Mouse (Mus musculus) heart, embryonic 13.5 days (tissue): ENCODE measurements at regions not wholly inside any gene's neighbourhood (a gene's known extent, or its start where the extent isn't known, plus 50 kb on each side); places are given as distances from the start of the nearest gene placed in this dataset.
A peak's percentile ranks its signal among the peaks of the same experiment; 100 is the strongest.

Source experiments
- ATAC-seq: fragments of 200-750 bp; cut with Nextera tagmentation; 2 replicates; pipeline ENCODE4 v1.8.0; 2017; ENCODE audit warnings: moderate TSS enrichment; ENCODE audit not compliant: insufficient number of reproducible peaks, low FRiP score, low TSS enrichment; ENCODE audit errors: extremely low read depth
- H3K27ac ChIP-seq: fragments of 300-500 bp; sonication (generic); replicated peaks from 2 replicates; pipeline ENCODE4 v1.5.1; 2015; ENCODE audit warnings: moderate library complexity, mild to moderate bottlenecking, inconsistent platforms
- H3K27me3 ChIP-seq: fragments of 300-500 bp; sonication (generic); replicated peaks from 2 replicates; pipeline ENCODE4 v1.6.1; 2015; ENCODE audit warnings: mild to moderate bottlenecking, inconsistent platforms
- H3K36me3 ChIP-seq: fragments of 300-500 bp; sonication (generic); 2 replicates; pipeline ENCODE4 v1.6.1; 2015; ENCODE audit warnings: mild to moderate bottlenecking, inconsistent platforms
- H3K4me1 ChIP-seq: fragments of 300-500 bp; sonication (generic); 2 replicates; pipeline ENCODE4 v1.6.1; 2015; ENCODE audit warnings: inconsistent platforms
- H3K4me2 ChIP-seq: fragments of 300-500 bp; sonication (generic); 2 replicates; pipeline ENCODE4 v1.6.1; 2015; ENCODE audit warnings: inconsistent platforms, mild to moderate bottlenecking, moderate library complexity
- H3K4me3 ChIP-seq: fragments of 300-500 bp; sonication (generic); 2 replicates; pipeline ENCODE4 v1.5.1; 2015; ENCODE audit warnings: moderate library complexity, mild to moderate bottlenecking, inconsistent platforms
- H3K9ac ChIP-seq: fragments of 300-500 bp; sonication (generic); 2 replicates; pipeline ENCODE4 v1.6.1; 2015; ENCODE audit warnings: inconsistent platforms, mild to moderate bottlenecking, moderate library complexity
- H3K9me3 ChIP-seq: fragments of 300-500 bp; sonication (generic); 2 replicates; pipeline ENCODE4 v1.6.1; 2016; ENCODE audit warnings: inconsistent platforms
- WGBS: fragments of 180-500 bp; shearing (Covaris S2); methylation state at CpG from one replicate; pipeline ENCODE4 v1.1.7; 2015; ENCODE audit warnings: mixed read lengths; 5-methylcytosine and 5-hydroxymethylcytosine counted together

DNA sequence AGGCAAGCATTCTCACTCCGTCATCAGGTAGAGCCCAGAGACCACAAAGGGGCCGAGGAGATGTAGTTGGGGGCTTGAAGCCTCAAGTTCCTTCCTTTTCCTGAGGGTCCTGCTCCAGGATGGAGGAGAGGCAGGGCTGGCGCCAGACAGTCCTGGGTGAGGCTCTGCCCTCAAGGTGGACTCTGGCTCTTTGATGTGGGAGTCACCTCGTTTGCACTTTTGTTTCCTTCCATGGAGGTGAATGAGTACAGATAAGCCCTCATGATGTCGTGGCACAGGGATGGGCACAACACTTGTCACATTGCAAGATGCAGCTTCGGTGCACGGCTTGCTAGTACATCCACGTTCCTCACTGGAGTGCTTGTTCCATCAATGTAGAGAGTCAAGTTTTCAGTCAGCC is 182.4 kb downstream of the Maf start:
- H3K4me2 ChIP-seq, result no peak overlapping the region
- WGBS, result 75% methylated on average over 8 of the region's 8 CpGs
- no peak overlapping the region for H3K27ac ChIP-seq
- no peak overlapping the region for H3K4me3 ChIP-seq
- ATAC-seq, result no peak
- peaks cover 32% of the 10 kb centered on the region for H3K4me1 ChIP-seq
- H3K9ac ChIP-seq, result no peak overlapping the region
- no peaks in the 10 kb centered on the region for H3K36me3 ChIP-seq
- no peaks in the 10 kb centered on the region for H3K9me3 ChIP-seq
- H3K27me3 ChIP-seq, result no peaks in the 10 kb centered on the region

DNA sequence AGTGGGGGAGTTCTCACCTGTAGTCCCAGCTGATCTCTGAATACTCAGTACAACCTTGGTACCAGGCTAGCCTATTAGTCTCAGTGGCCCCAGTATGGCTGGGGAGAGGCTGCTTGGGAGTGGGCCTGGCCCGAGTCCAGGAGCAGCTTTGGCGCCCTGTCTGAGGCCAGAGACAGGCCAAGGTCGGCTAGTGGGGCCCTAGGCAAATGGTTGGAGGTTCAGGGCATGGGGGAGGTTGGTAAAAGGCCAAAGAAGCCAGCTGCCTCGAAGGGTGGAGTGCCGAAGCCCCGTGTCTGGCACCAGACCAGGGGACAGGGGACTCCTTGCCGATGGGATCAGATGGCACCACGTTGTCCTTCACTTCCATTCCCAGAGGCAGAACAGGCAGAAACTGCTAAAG is 182.9 kb downstream of the Maf start:
- WGBS, result 50% methylated on average over 8 of the region's 8 CpGs
- Histone ChIP-seq H3K36me3 (no peaks in the 10 kb centered on the region), H3K27ac (no peak overlapping the region), H3K4me3 (no peak overlapping the region), H3K9ac (no peak overlapping the region), H3K4me1 (peaks cover 28% of the 10 kb centered on the region), H3K27me3 (no peaks in the 10 kb centered on the region), H3K9me3 (no peaks in the 10 kb centered on the region), H3K4me2 (no peak overlapping the region)
- ATAC-seq, result no peak

DNA sequence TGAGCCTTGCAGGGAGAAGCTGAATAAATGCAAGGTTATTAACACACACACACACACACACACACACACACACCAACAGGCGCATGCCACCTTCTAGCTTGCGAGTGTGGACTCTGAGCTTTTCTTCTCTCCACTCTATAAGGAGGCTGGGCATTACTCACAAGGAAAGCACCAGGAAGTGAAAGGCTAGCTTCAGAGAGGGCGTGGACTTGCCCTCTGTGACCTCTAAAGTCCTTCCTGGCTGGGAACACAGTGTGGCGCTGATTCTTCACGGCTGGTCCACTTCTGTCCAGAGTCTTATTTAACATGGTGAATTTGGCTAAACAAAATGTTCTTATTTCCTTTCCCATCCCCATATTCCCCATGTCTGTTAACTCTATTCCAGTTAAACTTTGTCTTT is 185.1 kb downstream of the Maf start:
- no peak for ATAC-seq
- Histone ChIP-seq H3K9ac (no peak overlapping the region), H3K4me2 (no peak overlapping the region), H3K4me1 (peaks cover 14% of the 10 kb centered on the region; the same call in 1 of the 2 replicates), H3K4me3 (no peak overlapping the region), H3K9me3 (no peaks in the 10 kb centered on the region), H3K27ac (no peak overlapping the region), H3K36me3 (no peaks in the 10 kb centered on the region), H3K27me3 (no peaks in the 10 kb centered on the region)
- WGBS, result 78% methylated on average over 5 of the region's 5 CpGs

DNA sequence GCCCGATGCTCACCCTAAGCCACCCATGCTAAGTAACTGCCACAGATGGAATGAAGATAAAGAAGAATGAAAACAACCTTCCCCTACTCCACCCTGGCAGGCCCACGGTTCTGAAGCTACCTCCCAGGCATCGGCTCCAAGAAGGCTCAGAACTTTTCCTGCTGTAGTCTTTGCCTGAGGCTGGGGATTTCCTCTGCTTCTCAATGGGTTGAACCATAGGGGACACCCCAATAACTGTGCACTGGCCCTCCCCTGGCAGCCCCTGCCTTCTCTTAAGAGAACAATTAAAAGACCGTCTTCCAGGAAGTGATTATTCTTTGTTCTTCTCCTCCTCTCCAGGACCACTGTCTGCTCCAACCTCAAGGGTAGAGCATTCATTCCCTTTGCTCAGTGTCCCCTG is 191.9 kb downstream of the Maf start:
- ATAC-seq, result no peak
- H3K27ac ChIP-seq, result no peak overlapping the region
- no peak overlapping the region for H3K4me3 ChIP-seq
- no peaks in the 10 kb centered on the region for H3K36me3 ChIP-seq
- H3K4me1 ChIP-seq, result no peaks in the 10 kb centered on the region
- H3K27me3 ChIP-seq, result no peaks in the 10 kb centered on the region; the same call in 1 of the 2 replicates
- H3K9me3 ChIP-seq, result no peaks in the 10 kb centered on the region
- WGBS, result 55% methylated on average over 4 of the region's 4 CpGs
- no peak overlapping the region for H3K4me2 ChIP-seq
- H3K9ac ChIP-seq, result no peak overlapping the region

DNA sequence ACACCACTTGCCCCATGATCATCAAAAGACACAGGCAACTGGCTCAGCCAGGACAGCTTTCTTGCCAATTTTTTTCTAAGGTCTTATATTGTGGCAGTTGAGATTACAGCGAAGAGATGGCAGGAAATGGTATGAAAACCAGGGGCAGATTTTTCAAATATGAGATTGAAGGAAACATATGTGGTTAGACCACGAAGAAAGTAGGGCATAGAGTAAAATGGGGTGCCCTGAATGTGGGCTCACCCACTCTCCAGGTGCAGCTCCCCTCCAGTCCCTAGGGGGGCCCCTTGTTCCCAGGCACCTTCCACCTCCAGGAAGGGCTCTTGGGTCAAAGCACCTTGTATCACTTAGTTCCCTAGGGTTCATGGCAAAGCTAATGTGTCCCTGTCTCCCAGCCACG is 193.1 kb downstream of the Maf start:
- Histone ChIP-seq H3K4me3 (no peak overlapping the region), H3K27me3 (no peaks in the 10 kb centered on the region; the same call in 1 of the 2 replicates), H3K36me3 (no peaks in the 10 kb centered on the region), H3K4me2 (no peak overlapping the region), H3K27ac (no peak overlapping the region), H3K9ac (no peak overlapping the region), H3K9me3 (no peaks in the 10 kb centered on the region), H3K4me1 (no peaks in the 10 kb centered on the region)
- ATAC-seq, result no peak
- 60% methylated on average over 3 of the region's 3 CpGs for WGBS

DNA sequence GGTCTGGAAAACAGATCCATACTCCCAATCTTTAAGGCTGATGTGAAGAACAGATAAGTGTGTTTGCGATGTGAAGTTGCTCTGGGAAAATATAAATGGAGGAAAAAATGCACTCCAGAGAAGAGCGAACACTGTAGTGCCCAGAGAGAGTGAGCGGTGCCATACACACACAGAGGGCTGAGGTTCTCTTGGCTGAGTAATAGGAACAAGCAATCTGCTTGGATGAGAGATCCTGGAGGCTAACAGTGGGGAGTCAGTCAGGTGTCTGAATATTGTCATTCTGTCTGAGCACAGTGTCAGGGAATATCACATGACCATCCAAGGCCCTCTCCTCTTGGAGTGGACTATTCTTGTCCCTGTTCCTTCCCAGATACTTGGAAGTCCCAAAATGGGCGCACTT is 200.4 kb downstream of the Maf start:
- H3K9ac ChIP-seq, result no peak overlapping the region
- no peaks in the 10 kb centered on the region for H3K27me3 ChIP-seq
- H3K4me1 ChIP-seq, result no peaks in the 10 kb centered on the region
- no peak overlapping the region for H3K4me3 ChIP-seq
- H3K27ac ChIP-seq, result no peak overlapping the region
- no peaks in the 10 kb centered on the region for H3K36me3 ChIP-seq
- no peak overlapping the region for H3K4me2 ChIP-seq
- H3K9me3 ChIP-seq, result no peaks in the 10 kb centered on the region
- 85% methylated on average over 4 of the region's 4 CpGs for WGBS
- no peak for ATAC-seq

DNA sequence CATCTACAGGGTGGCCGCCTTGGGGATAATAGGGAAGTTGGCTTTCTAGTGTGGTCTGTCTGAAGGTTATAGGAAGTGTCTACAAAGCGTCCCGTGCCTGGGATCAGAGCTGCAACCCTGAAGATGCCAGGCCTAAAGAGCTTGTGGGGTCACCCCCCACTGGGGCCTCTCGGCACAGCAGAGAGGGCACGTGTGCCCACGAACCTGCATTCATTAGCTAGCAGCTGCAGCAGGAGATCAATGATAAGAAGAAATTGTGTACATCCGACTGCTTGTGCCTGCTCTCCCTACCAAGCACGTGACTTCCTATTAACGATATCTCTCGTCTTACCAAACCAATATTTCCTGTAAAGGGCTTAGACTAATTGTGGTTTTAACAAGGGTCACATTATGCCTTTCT is 200.9 kb downstream of the Maf start:
- Histone ChIP-seq H3K27ac (no peak overlapping the region), H3K4me2 (no peak overlapping the region), H3K27me3 (no peaks in the 10 kb centered on the region), H3K4me3 (no peak overlapping the region), H3K4me1 (no peaks in the 10 kb centered on the region), H3K9ac (no peak overlapping the region), H3K9me3 (no peaks in the 10 kb centered on the region), H3K36me3 (no peaks in the 10 kb centered on the region)
- no peak for ATAC-seq
- WGBS, result 64% methylated on average over 10 of the region's 10 CpGs

DNA sequence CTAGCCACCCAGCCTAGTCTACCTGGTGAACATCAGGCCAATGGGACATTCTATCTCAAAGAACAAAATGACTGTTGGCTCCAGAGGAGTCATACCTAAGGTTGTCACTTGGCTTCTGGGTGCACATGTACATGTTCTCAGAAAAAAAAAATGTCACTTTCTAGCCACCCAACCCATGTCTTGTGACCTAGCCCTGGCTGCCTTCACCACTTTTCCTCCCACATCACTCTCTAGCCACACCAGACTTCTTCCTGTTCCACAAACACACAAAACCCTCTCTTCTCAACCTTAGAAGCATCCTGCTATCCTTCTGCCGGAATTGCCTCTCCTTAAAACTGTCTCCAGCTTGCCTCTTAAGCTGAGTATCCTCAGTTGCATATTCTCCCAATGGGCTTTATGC is 211.6 kb downstream of the Maf start:
- WGBS, result 59% methylated on average over 1 of the region's 1 CpGs
- ATAC-seq, result no peak
- Histone ChIP-seq H3K4me3 (no peak overlapping the region), H3K9ac (no peak overlapping the region), H3K4me1 (no peaks in the 10 kb centered on the region), H3K27me3 (no peaks in the 10 kb centered on the region), H3K4me2 (no peak overlapping the region), H3K9me3 (no peaks in the 10 kb centered on the region), H3K27ac (no peak overlapping the region), H3K36me3 (no peaks in the 10 kb centered on the region)

DNA sequence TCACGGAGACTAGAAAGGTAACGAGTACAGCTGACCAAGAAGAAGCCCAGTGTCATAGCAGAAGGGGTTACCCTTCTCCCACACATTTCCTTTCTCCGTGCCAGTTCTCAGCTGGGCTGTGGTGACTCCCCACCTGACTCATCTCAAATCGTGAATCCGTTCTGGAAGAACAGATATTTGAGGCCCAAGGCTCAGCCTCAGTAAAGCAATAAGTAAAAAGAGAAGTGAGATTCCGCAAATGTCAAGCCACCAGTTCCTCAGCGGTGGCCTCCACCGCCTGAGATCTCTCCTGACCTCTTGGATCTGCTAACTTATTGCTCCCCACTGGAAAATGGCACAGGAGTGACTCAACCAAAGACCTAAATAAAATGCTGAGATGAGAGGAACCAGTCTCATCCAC is 213.2 kb downstream of the Maf start:
- Histone ChIP-seq H3K4me2 (no peak overlapping the region), H3K4me3 (no peak overlapping the region), H3K27me3 (0 out of 2 replicates have a peak, but pooled peaks cover 3% of the 10 kb centered on the region), H3K36me3 (no peaks in the 10 kb centered on the region), H3K9me3 (no peaks in the 10 kb centered on the region), H3K4me1 (no peaks in the 10 kb centered on the region), H3K27ac (no peak overlapping the region), H3K9ac (no peak overlapping the region)
- no peak for ATAC-seq
- WGBS, result 81% methylated on average over 8 of the region's 8 CpGs

DNA sequence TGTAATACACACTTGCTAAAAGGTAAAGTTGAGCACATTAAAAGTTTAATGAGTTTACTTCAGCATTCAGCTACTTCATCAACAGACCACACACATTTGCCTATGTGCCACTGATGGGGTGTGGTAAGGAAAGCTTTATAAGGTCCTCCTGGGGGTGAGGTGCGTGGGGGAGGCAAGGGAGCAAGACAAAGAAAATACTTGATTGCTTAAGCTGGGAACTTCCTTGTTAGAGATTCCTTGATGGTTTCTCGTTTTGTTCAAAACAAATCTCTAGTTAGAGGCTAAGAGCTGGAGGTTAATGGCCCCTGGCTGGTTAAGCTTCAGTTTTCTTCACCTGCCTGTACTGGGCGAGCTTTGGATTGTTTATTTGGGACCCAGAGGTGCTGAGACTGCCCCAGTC is 220.7 kb downstream of the Maf start:
- ATAC-seq, result no peak
- Histone ChIP-seq H3K9ac (no peak overlapping the region), H3K4me3 (no peak overlapping the region), H3K27ac (no peak overlapping the region), H3K27me3 (peaks cover 3% of the 10 kb centered on the region; the same call in 1 of the 2 replicates), H3K9me3 (no peaks in the 10 kb centered on the region), H3K4me1 (no peaks in the 10 kb centered on the region; the same call in 1 of the 2 replicates), H3K36me3 (no peaks in the 10 kb centered on the region), H3K4me2 (no peak overlapping the region)
- 28% methylated on average over 3 of the region's 3 CpGs for WGBS

DNA sequence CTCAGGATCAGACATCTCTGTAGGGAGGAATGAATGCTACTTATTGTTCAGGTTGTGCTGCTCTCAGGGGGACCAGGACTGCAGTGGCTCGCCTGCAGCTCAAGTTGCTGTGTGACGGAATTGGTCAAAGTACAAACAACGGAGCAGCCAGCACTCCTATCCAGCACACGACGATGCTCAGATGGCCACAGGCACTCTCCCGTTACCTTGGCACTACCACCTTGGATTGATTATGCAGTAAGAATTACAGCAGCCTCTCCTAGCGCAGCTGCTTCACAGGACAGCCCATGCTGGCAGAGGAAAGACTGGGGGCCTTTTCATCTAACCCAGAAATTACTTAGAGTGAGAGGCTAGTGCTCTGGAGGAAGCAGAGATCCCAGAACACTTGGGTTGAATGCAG is 226.5 kb downstream of the Maf start:
- 59% methylated on average over 7 of the region's 7 CpGs for WGBS
- Histone ChIP-seq H3K27me3 (no peaks in the 10 kb centered on the region; the same call in 1 of the 2 replicates), H3K9me3 (no peaks in the 10 kb centered on the region), H3K4me1 (peaks cover 31% of the 10 kb centered on the region), H3K36me3 (no peaks in the 10 kb centered on the region), H3K4me3 (no peak overlapping the region), H3K27ac (no peak overlapping the region), H3K4me2 (no peak overlapping the region), H3K9ac (no peak overlapping the region)
- ATAC-seq, result no peak

DNA sequence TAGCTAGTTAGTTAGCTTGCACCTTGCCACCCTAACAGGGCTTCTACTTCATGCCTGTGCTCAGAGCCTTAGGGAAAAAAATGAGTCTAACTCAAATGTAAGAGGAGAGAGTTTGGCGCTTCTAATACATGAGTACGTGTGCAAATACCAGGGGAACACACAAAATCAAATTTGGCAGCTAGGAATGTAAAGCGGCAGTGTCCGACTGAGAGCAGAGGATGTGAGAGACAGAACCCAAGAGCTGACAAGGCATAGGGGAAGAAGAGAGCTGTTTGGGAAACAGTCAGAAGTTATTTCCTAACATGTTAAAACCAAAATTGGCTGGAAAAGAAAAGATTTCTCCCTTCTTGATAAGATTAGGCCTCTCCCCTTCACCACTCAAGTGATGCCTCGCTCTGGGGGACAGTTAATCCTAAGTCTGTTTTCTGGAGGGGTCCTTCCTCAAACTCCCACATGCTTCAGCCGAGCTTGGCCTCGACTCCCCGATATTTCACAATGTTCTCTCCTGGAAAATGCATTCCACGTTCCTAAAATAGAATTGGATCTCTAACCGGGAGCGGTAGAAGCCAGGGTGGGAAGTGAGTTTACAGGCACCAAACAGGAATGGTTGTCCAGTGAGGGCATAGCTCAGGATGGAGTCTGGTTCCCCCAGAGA is 229.1 kb downstream of the Maf start:
- no peak overlapping the region for H3K4me3 ChIP-seq
- H3K9me3 ChIP-seq, result no peaks in the 10 kb centered on the region
- no peak for ATAC-seq
- H3K36me3 ChIP-seq, result no peaks in the 10 kb centered on the region
- H3K4me1 ChIP-seq, result peaks cover 31% of the 10 kb centered on the region
- WGBS, result 31% methylated on average over 11 of the region's 11 CpGs
- no peak overlapping the region; the same call in 1 of the 2 replicates for H3K4me2 ChIP-seq
- H3K9ac ChIP-seq, result no peak overlapping the region
- 0 out of 2 replicates have a peak overlapping the region, but pooled peaks have one; percentile 1 for H3K27ac ChIP-seq
- no peaks in the 10 kb centered on the region; the same call in 1 of the 2 replicates for H3K27me3 ChIP-seq
